Mouse (Mus musculus): ENCODE data around the gene Egfr. TPM values are rescaled to one million over a fixed set of nuclear protein-coding genes. Genes with fewer than 3 reads are reported as not detected.

Gene Egfr
- polyA plus RNA-seq, 2 experiments from 2014 or later, result 0.13 TPM; not detected in 1

DNA sequence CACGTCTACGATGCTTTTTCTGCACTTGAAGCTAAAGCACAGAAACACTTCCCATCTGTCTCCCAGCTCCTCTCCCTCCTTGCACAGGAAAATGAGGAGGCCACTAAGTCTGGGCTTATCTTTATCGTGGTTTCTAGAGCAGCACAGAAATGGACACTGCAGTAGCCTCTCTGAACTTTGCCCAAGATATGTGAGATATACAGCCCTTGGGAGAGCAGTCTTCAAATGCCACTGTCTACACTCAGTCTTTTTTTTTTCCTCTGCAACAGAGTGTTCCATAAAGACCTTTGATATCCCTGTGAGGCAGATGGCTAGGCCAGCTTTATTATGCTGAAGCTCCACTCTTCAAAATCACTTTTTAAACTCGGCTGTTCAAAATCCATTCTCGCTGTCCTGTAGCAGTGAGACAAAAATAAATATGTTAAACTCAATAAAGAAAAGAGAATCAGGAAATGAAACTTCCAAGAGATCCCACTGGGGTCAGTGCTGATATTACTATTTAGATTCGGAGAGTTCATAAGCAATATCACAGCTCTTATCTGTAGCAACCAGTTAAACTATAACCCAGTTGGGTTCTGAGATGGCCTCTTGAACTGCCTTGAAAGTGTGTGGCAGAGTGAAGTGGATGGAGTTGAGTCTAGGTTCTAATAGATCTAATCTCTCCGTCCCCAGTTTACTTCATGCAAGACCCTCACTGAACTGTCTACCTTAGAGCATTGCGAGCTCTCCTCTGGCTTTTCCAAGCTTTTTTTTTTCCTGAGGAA is 148.8 kb downstream of the Egfr start:
- no peak for ATAC-seq

DNA sequence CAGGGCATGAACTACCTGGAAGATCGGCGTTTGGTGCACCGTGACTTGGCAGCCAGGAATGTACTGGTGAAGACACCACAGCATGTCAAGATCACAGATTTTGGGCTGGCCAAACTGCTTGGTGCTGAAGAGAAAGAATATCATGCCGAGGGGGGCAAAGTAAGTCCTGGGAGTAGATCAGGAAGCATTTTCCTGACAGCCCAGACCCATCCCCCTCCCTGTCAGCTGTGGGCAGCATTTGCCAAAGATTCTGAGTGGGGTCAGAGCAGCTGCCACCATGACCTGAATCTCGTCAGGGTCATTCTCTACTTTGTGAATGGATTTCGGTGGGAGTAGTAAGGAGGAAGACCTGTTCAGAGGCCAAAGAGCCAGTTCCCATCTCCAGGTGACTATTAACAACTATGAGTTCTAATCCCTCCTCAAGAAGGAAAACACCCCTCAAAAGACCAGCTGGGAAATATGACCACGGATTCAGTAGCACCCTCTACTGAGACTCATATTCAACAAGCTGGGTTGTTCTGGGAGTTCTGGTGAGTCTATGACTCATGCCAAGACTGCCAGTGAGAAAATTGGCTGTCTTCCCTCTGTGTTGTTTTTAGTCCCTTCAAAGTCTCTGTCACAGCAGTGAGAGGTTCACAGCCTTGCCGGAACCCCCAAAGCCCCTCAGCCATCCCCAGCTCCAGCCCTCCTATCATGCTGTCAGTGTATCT is 152.5 kb downstream of the Egfr start:
- ATAC-seq, result no peak

DNA sequence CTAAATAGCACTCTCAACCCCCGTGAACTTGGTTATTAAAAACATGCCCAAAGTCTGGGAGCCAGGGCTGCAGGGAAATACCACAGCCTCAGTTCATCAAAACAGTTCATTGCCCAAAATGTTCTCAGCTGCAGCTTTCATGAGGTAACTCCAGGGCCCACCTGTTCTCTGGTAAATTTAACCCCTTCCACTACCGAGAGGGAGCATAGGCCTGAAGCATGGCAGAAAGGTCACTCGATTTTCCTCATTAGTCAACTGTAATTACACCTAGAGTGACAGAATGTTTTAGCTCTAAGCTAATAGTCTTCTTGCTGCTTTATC is 153.0 kb downstream of the Egfr start:
- no peak for ATAC-seq

DNA sequence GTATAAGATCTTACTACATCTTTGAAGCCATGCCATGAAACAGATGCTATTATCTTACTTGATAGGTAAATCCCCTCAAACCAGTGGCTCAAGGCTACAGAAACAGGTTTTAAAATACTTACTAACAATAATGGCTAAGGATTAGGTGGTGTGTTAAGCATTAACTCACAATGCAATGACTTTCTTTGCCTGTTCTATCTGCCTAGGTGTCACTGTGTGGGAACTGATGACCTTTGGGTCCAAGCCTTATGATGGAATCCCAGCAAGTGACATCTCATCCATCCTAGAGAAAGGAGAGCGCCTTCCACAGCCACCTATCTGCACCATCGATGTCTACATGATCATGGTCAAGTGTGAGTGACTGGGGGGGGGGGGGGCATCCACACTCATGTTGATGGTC is 154.5 kb downstream of the Egfr start:
- ATAC-seq, result no peak

DNA sequence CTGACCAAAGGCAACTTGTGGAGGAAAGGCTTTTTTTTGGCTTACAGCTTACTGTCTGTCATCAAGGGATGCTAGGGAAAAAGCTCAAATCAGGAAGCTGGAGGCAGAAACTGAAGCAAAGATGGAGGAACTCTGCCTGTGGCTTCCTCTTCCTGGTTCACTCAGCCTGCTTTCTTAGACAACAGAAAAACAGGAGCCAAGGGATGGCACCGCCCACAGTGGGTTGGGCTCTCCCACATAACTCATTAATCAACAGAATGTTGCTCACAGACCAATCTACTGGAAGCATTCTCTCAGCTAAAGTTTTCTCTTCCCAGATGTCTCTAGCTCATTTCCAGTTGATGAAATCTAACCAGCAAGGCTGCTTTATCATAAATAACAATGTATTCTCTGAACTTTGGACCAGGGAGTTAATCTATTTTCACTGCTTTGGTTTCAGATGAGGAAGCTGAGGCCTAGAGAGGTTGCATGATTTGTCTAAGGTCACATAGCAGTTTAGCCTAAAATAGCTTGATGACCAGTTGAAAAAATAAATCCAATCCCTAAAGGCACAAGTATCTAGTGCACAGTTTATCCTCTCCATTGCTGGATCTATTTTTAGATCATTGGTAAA is 155.6 kb downstream of the Egfr start:
- ATAC-seq, result no peak

DNA sequence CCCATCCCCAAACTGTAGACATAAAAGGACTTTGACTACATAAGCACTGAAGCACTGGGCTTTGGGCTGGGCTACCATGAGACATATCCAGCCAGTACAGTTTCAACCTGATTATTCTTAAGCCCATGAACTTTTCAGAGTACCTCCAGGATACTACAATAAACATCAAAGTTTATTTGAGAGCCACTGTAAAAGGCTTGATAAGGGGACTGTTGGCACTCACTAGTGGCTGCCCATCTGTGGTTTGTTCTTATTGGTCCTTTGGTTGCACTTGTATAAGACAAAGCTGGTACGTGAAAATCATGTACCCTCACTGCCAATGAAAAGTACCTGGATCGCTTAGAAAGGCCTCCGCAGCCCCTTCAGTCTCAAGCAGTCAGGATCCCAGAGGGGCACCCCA is 162.8 kb downstream of the Egfr start:
- no peak for ATAC-seq

DNA sequence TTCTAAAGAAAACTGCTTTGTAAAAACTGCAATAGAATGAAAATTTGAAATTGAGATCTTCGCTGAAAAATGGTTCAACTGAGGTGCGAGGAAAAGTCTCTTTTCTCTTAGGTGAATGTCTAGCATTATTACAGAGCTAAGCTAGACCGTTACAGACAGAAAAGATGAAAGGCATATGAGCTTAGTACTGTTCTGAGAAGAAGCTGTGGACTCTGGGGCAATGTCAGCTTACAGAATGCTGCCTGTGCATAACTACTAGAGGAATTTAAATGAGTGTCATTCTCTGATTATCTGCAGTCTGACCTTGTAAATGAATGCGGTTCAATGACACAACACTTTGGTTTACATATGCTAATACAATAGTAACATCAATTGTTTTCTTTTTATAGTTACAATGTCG is 163.8 kb downstream of the Egfr start:
- no peak for ATAC-seq

DNA sequence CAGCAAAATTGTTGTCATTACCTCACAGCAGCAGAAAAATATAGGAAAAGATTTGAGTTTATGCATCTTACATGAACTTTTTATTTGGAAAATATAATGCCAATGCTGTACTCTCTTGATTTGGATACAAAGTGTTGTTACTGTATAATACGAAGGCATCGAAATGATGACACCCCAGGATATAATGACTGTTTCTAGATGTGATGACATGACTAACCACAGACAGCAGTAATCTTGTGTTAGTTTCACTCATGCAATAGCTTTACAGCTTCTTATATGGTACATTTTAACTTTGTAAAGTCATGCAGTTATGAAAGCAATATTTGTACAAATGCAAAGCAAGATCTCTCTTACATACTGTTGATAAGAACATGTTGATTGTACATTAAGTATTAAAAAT is 165.5 kb downstream of the Egfr start:
- ATAC-seq, result no peak

DNA sequence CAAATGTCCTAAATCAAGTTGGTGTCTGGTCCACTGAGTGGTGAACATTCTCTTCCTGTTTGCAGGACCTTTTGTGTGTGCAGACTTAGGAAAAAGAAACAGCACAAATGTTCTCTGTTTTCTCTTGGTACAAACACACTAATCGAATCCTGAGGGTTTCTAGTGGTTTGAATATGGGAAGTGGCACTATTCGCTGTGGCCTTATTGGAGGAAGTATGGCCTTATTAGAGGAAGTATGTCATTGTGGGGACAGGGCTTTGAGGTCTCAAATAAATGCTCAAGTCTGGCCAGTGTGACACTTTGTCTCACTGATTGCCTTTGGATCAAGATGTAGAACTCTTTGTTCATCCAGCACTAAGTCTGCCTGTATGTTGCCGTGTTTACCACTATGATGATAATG is 180.2 kb downstream of the Egfr start:
- ATAC-seq, result no peak

DNA sequence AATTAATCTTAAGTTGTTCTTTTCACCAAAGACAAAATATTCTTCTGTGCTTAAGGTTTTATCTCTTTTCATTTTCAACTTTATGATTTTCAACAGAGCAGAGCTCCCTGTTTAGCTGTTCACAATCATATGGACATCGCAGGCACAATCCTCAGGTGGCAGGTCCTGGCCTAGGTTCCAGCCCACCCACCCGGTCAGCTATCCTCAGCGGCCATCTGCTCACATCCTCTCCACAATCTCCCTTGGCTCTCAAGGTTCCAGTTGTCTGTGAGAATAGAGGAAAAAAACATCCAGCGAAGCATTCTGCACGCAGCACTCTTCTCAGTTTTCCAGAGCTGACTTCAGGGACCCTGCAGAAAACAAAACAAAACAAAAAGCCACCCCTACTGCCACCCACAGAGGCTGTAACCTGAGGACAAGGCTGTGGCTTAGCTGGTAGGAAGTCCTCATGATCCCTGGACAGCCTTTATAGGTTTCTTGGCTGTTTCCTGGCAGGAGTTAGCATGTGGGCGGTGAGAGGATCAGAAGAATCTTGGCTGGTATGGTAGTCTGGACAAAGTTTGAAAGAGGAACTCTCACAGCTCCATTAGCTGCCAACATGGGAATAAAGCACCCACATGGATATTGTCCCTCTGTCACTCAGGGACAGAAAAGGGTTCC is 183.7 kb downstream of the Egfr start:
- no peak for ATAC-seq

DNA sequence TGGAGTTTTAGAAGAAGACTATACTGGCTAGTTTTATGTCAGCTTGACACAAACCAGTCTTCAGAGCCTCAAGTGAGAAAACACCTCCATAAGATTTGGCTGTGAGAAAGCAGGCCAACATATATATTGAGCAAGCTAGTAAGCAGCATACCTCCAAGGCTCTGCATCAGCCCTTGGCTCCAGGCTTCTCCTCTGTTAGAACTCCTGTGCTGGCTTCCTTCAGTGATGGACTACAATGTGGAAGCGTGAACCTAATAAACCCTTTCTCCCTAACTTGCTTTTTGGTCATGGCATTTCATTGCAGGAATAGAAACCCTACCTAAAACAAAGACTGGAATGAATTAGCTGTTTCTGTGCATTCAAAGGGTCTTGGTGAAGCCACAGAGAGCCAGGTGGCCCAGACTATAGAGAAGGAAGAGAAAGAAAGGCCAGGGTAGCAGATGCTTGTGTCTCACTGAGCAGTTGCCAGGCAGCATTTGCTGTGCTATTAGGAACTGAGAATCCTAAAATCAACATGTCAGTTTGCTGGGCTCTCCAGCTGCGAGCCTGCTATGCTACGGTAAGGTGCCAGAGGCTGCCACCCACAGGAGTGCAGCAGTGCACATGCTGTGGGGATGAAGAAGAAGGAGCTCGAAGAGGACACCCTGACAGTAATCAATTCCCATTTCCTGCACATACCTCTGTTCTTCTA is 189.2 kb downstream of the Egfr start:
- ATAC-seq, result no peak

DNA sequence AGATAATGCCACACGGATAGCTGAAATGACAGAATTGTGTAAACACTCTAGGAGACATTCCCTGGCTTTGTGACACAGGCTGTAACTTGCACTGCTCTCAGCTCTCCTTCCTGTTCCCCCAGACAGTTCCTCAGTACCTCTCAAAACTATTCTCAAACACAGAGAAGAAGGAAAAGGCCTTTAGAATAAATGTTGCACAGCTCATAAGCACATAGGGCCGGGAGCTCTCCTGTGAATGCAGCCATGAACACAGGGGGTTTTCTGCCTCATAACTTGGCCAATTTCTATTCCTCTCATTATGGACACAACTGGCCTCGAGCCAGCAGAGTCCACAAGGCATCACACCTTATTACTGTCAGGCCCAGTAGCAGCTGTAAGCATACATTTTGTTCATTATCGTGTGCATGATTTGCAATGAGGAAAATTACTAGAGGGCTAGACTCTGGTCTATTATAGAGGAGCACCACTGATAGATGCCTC is 190.0 kb downstream of the Egfr start:
- no peak for ATAC-seq

DNA sequence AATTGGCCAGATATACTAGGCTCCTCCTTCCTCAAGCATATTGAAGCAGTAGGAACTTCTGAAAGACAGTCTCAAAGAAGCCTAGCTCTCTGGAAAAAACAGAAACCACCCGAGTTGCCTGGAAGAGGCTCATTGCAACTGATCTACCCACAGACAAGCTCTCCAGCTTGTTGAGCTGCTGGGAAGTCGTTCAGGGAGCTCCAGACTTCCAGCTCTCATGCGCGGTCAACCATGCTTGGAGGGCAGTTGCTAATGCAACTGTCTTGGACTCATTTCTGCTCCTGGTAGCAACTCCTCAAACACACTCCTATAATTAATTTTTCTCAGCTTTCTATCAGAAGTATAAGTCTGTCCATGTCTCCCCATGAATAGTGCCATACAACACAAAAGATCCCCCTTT is 191.0 kb downstream of the Egfr start:
- no peak for ATAC-seq

DNA sequence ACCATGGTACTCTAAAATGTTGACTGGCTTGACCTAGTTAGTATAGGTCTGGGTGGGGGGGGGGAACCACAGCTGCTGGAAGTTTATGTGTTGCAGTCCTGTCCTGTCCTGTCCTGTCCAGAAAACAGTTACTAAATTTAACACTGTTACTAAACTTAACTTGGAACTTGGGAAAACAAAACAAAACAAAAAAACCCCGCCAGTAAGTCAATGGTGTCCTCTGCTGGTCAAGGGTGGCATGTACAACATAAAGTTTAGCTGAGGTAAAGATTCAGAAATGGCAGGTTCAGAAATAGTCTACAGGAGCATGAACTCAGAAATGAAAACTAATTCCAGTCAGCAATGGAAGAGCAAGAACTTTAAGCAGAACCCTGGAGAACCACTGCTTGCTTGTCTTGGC is 196.8 kb downstream of the Egfr start:
- no peak for ATAC-seq

DNA sequence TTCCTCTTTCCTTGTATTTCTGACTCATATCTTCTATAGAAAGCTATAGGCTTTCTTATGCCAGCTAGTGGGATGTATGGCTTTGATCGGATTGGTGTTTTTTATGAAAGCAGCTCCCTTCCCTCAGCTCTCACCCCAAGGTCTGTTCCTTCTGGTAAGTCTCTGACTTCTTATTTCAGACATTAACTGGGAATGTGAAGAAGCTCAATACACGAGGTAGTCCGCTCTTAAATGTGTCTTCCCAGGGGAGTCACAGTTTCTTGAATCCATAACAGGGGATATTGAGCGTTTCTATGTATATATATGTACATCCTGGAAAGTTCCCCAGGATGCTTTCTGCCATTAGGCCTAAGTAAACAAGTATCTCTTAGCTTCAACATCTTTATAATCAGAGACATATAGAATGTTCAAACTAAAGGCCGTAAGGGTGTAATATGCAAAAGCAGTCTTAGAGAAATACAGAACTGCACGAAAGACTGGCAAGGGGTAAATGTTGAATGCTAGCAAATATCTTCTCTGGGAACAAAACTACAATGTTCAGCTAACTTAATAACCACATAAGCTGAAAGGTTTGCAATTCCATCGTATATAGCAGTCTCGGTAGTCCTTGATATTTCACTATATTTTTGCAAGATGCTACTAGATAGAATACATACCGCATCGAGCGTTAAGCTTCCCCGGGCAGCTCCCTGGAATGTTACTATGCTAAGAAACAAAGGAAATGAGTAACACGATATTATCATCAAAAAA is 198.4 kb downstream of the Egfr start:
- peak; percentile 0 for ATAC-seq

DNA sequence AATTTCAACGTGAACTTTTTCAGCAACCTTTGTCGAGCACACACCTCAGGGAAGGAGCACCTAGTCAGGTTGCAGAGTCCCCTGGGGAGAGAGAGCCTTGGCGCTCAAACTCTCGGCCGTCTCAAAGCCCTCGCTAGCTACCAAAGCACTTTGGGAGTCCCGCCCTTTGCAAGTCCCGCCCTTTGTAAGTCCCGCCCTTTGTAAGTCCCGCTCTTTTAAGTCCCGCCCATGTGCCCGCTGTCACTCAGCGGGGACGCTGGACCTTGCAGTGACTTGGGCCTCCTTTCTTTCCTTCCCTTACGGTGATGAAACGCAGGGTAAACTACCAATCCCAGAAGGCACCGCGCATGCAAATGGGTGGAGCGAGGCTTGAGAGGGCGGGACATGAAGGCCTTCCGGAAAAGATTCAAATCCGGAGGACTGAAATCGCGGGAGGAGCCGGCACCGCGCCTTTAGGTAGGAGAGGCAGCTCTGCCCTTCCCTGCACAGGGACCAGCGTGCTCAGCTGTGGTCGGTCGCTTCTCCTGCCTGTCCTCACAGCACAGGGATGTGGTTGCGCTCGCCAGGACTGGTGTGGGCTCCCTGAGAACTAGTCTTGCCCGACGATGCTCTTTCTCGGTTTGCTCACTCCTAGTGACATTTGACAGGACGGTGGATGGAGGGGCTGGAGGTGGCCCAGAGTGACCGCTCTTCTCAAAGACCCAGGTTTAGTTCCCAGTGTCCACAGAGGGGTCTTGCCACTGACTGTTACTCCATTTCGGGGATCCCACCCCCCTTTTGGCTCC is 199.2 kb downstream of the Egfr start, which contains the start of gene Fbxo48:
Gene Fbxo48 (plus strand): TSS at position 400 of the 785 bp plus-strand sequence.
- peak; percentile 99 for ATAC-seq

DNA sequence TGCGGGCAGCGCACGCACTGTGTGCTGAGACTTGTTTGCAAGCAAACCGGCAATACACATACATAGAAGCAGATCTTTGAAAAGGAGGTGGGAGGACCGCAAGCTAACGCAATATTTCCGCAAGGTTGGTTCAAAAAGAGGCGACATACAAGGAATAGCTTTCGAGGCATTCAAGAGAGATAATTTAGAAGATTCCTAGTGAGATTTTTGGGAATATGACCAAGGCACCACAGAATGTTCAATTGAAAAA is 199.7 kb downstream of the Egfr start:
- ATAC-seq, result no peak

DNA sequence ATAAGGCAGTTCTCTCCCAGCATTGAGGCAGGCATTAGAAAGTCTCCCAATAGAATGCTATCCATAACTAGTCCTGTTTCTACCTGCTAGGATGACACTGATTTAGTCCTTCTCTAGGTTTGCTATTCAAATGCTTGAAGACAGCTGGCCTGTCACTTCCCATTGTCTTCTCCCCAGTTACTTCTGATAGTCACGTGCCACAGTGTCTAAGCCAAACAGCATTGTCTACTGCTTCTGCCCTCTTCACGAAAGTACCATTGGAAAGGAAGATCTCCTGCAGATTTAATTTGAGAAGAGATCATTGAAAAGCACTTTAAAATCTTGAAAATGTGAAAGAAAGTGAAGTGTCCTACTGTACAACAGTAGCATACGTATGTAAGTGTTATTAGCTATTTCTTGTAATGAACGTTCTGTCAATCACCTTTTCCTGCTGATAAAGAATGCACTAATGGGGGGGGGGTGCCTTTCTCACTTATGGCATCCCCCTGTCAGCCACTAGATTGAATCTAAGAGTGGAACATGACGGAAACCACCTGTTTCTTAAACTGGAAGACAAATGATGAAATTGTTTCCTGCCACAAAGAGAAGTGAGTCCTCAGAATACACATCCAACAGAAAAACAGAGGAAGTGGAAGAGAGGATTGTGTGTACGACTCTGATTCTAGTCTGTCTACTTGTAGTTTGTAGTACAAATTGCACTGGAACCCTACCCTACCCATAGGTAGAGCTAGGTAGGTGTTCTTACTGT is 204.3 kb downstream of the Egfr start:
- ATAC-seq, result peak; percentile 69

DNA sequence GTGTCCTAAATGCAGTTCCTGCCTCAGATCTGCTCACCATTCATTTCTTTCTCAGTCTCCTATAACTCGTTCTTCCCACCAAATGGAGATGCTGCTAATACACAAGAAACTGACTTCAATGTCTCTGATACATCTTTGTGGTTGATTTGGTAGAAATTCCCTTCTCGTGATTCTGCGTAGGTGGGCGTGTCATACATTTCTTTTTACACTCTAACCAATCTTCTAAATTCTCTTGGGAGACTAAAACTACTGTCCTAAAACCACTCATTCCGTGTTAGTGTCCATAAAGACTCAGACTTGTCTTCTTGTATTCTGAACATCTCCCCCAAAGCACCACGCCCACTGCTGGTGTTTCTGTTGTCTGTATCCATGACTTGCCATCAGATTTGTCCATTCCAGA is 205.0 kb downstream of the Egfr start:
- peak; percentile 33 for ATAC-seq

DNA sequence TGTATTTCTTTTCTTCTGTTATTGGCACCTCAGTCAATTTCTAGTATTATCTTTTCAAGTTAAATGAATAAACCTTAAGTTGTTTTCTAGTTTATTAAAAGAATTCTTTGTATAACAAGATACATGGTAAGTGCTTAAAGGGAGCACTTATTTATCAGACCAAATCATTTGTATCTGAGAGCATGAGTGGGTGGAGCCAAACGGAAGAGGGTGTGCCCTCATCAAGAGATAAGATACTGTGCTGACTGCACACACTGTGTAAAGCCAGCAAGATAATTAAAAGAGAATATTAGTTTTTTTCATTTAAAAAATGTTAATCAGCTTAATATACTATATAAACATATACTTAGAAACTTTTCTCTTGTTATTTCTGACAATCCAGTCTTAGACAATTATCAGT is 206.5 kb downstream of the Egfr start:
- no peak for ATAC-seq

Measured in activated CD4-positive, CD25-positive, alpha-beta regulatory T cell, adult 4 months (primary cell).